Mouse (Mus musculus): ENCODE results near the gene Mup22.
"Not testable (repeated sequence)": the region's sequence is repeated elsewhere in the genome, so short reads cannot be mapped to it uniquely, and the experiment has no call there.

The Mup22 gene

DNA sequence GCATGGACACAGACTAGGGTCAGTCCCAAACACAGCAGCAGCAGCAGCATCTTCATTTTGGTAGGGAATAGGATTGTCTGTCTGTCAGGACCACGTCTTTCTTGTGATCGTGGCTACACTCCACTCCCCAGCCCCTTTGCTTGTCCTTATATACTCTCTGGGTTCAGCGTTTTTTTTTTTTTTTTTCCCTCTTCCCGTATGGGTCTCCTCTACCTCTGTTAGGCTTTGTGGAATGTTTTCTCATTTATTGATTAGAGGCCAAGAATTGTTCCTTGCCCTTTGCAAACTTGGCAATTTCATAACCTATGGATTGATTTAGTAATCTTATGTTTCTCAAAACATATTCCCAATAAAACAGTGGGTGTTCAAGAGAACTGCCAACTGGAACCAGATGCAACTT is at the start of gene Mup22:
Gene Mup22 (minus strand): TSS at position 101 of the 400 bp plus-strand sequence.
- not testable (repeated sequence) for DNase-seq

GRCm38 (mm10) chr4:60840889-60841288 is 19.6 kb upstream of the Mup22 start:
- not testable (repeated sequence) for DNase-seq

Data from lung, postnatal 10 days (tissue).